Mouse (Mus musculus) midbrain, embryonic 10.5 days (tissue): ENCODE measurements around the gene Mrpl42. TPM values are rescaled to one million over a fixed set of nuclear protein-coding genes. Genes with fewer than 3 reads are reported as not detected.
"Not testable (repeated sequence)": the region's sequence is repeated elsewhere in the genome, so short reads cannot be mapped to it uniquely, and the experiment has no call there.

Experiments
- DNase-seq: peaks from one replicate; pipeline ENCODE4 v3.0.0-alpha.2; 2017; ENCODE audit warnings: low spot score
- H3K27ac ChIP-seq: fragments of 300-500 bp; sonication (generic); replicated peaks from 2 replicates; pipeline ENCODE4 v1.5.1; 2016; ENCODE audit warnings: mild to moderate bottlenecking
- H3K27me3 ChIP-seq: fragments of 300-500 bp; sonication (generic); 2 replicates; pipeline ENCODE4 v1.6.1; 2016; ENCODE audit warnings: low read depth, mild to moderate bottlenecking; ENCODE audit not compliant: poor library complexity, severe bottlenecking
- H3K36me3 ChIP-seq: fragments of 300-500 bp; sonication (generic); 2 replicates; pipeline ENCODE4 v1.6.1; 2016; ENCODE audit warnings: mild to moderate bottlenecking, moderate library complexity
- H3K4me1 ChIP-seq: fragments of 300-500 bp; sonication (generic); 2 replicates; pipeline ENCODE4 v1.6.1; 2016
- H3K4me3 ChIP-seq: fragments of 300-500 bp; sonication (generic); 2 replicates; pipeline ENCODE4 v1.5.1; 2016; ENCODE audit warnings: mild to moderate bottlenecking, moderate library complexity
- H3K9me3 ChIP-seq: fragments of 300-500 bp; sonication (generic); replicated peaks from 2 replicates; pipeline ENCODE4 v1.6.1; 2016; ENCODE audit warnings: mild to moderate bottlenecking
- WGBS: fragments of 180-500 bp; shearing (Covaris S2); methylation state at CpG from one replicate; pipeline ENCODE4 v1.1.7; 2016; 5-methylcytosine and 5-hydroxymethylcytosine counted together
- polyA plus RNA-seq: library from polyadenylated mRNA; unstranded; fragments of >200 nt; fragmentation: Nextera tagmentation; extraction: Ambion mirVana; gene quantifications from 2 replicates; pipeline ENCODE4 v1.2.1, GENCODE M21; 2016

Mrpl42 gene
- polyA plus RNA-seq, result 380 and 398 TPM in 2 replicates

- peak within 1 kb of the TSS; percentile 95 for H3K27ac ChIP-seq
- peaks cover 16% of the 10 kb centered on the region for H3K4me1 ChIP-seq
- no peaks in the 10 kb centered on the region for H3K27me3 ChIP-seq
- under 1% methylated on average over 35 of the region's 35 CpGs for WGBS
- peak within 1 kb of the TSS; percentile 82 for H3K4me3 ChIP-seq
- DNase-seq, result peak; percentile 89
- H3K9me3 ChIP-seq, result no peaks in the 10 kb centered on the region
- peaks cover 27% of the 10 kb centered on the region for H3K36me3 ChIP-seq
These were observed at the start of gene Mrpl42 for GRCm38 (mm10) chr10:95501463-95502081. Gene Mrpl42, minus strand, starts transcription at chr10:95501940.

GRCm38 (mm10) chr10:95550506-95550905 is 48.8 kb upstream of the Mrpl42 start:
- peaks cover 92% of the 10 kb centered on the region for H3K36me3 ChIP-seq
- no peak overlapping the region for H3K27ac ChIP-seq
- no peaks in the 10 kb centered on the region for H3K9me3 ChIP-seq
- H3K27me3 ChIP-seq, result no peaks in the 10 kb centered on the region
- peaks cover 8% of the 10 kb centered on the region for H3K4me1 ChIP-seq
- H3K4me3 ChIP-seq, result no peak overlapping the region
- WGBS, result 73% methylated on average over 1 of the region's 1 CpGs
- no peak for DNase-seq

- not testable (repeated sequence) for H3K4me3 ChIP-seq, H3K27ac ChIP-seq, H3K9me3 ChIP-seq, H3K27me3 ChIP-seq, DNase-seq, H3K4me1 ChIP-seq
- H3K36me3 ChIP-seq, result peaks cover 92% of the 10 kb centered on the region
- WGBS, result 77% methylated on average over 5 of the region's 5 CpGs
These were observed 47.3 kb upstream of the Mrpl42 start for GRCm38 (mm10) chr10:95549080-95549479.

GRCm38 (mm10) chr10:95548154-95548826 is 46.5 kb upstream of the Mrpl42 start:
- Histone ChIP-seq H3K27me3 (no peaks in the 10 kb centered on the region), H3K27ac (no peak overlapping the region), H3K4me3 (no peak overlapping the region), H3K4me1 (no peaks in the 10 kb centered on the region), H3K36me3 (peaks cover 93% of the 10 kb centered on the region), H3K9me3 (no peaks in the 10 kb centered on the region)
- DNase-seq, result no peak
- 91% methylated on average over 11 of the region's 11 CpGs for WGBS

- Histone ChIP-seq H3K27me3 (no peaks in the 10 kb centered on the region), H3K4me1 (no peaks in the 10 kb centered on the region), H3K4me3 (no peak overlapping the region), H3K9me3 (no peaks in the 10 kb centered on the region), H3K36me3 (peaks cover 85% of the 10 kb centered on the region), H3K27ac (no peak overlapping the region)
- 92% methylated on average over 2 of the region's 2 CpGs for WGBS
- no peak for DNase-seq
These were observed 44.4 kb upstream of the Mrpl42 start for GRCm38 (mm10) chr10:95546178-95546577.

GRCm38 (mm10) chr10:95545051-95545450 is 43.3 kb upstream of the Mrpl42 start:
- Histone ChIP-seq H3K9me3 (no peaks in the 10 kb centered on the region), H3K4me3 (no peak overlapping the region), H3K36me3 (peaks cover 74% of the 10 kb centered on the region), H3K27me3 (no peaks in the 10 kb centered on the region), H3K27ac (no peak overlapping the region), H3K4me1 (no peaks in the 10 kb centered on the region)
- DNase-seq, result no peak
- 85% methylated on average over 4 of the region's 4 CpGs for WGBS

- H3K27ac ChIP-seq, result no peak overlapping the region
- H3K4me1 ChIP-seq, result no peaks in the 10 kb centered on the region
- no peak overlapping the region for H3K4me3 ChIP-seq
- no peaks in the 10 kb centered on the region for H3K27me3 ChIP-seq
- H3K9me3 ChIP-seq, result no peaks in the 10 kb centered on the region
- DNase-seq, result no peak
- peaks cover 70% of the 10 kb centered on the region for H3K36me3 ChIP-seq
- 86% methylated on average over 2 of the region's 2 CpGs for WGBS
These were observed 42.9 kb upstream of the Mrpl42 start for GRCm38 (mm10) chr10:95544651-95545050.

- DNase-seq, result no peak
- Histone ChIP-seq H3K4me3 (no peak overlapping the region), H3K4me1 (no peaks in the 10 kb centered on the region), H3K27me3 (no peaks in the 10 kb centered on the region), H3K27ac (no peak overlapping the region), H3K9me3 (no peaks in the 10 kb centered on the region), H3K36me3 (peaks cover 63% of the 10 kb centered on the region)
These were observed 42.3 kb upstream of the Mrpl42 start for GRCm38 (mm10) chr10:95544004-95544403.

- DNase-seq, result no peak
- H3K4me3 ChIP-seq, result no peak overlapping the region
- H3K27ac ChIP-seq, result no peak overlapping the region
- peaks cover 57% of the 10 kb centered on the region for H3K36me3 ChIP-seq
- no peaks in the 10 kb centered on the region for H3K27me3 ChIP-seq
- no peaks in the 10 kb centered on the region for H3K9me3 ChIP-seq
- WGBS, result 97% methylated on average over 2 of the region's 2 CpGs
- H3K4me1 ChIP-seq, result no peaks in the 10 kb centered on the region
These were observed 41.6 kb upstream of the Mrpl42 start for GRCm38 (mm10) chr10:95543377-95543776.

GRCm38 (mm10) chr10:95542916-95543315 is 41.2 kb upstream of the Mrpl42 start:
- no peaks in the 10 kb centered on the region for H3K27me3 ChIP-seq
- no peak for DNase-seq
- no peaks in the 10 kb centered on the region for H3K9me3 ChIP-seq
- WGBS, result 96% methylated on average over 4 of the region's 4 CpGs
- no peak overlapping the region for H3K4me3 ChIP-seq
- peaks cover 53% of the 10 kb centered on the region for H3K36me3 ChIP-seq
- no peak overlapping the region for H3K27ac ChIP-seq
- no peaks in the 10 kb centered on the region for H3K4me1 ChIP-seq

- no peaks in the 10 kb centered on the region for H3K9me3 ChIP-seq
- WGBS, result 96% methylated on average over 3 of the region's 3 CpGs
- no peaks in the 10 kb centered on the region for H3K4me1 ChIP-seq
- peaks cover 23% of the 10 kb centered on the region for H3K36me3 ChIP-seq
- no peaks in the 10 kb centered on the region for H3K27me3 ChIP-seq
- H3K4me3 ChIP-seq, result no peak overlapping the region
- no peak overlapping the region for H3K27ac ChIP-seq
- DNase-seq, result no peak
These were observed 38.1 kb upstream of the Mrpl42 start for GRCm38 (mm10) chr10:95539841-95540240.

GRCm38 (mm10) chr10:95539260-95539659 is 37.5 kb upstream of the Mrpl42 start:
- H3K4me3 ChIP-seq, result no peak overlapping the region
- H3K27ac ChIP-seq, result no peak overlapping the region
- no peaks in the 10 kb centered on the region for H3K4me1 ChIP-seq
- H3K9me3 ChIP-seq, result no peaks in the 10 kb centered on the region
- no peaks in the 10 kb centered on the region for H3K27me3 ChIP-seq
- peaks cover 17% of the 10 kb centered on the region for H3K36me3 ChIP-seq
- WGBS, result 92% methylated on average over 3 of the region's 3 CpGs
- no peak for DNase-seq

- 91% methylated on average over 6 of the region's 6 CpGs for WGBS
- Histone ChIP-seq H3K9me3 (no peaks in the 10 kb centered on the region), H3K27me3 (no peaks in the 10 kb centered on the region), H3K36me3 (0 out of 2 replicates have a peak, but pooled peaks cover 3% of the 10 kb centered on the region), H3K4me3 (no peak overlapping the region), H3K27ac (no peak overlapping the region), H3K4me1 (no peaks in the 10 kb centered on the region)
- DNase-seq, result no peak
These were observed 34.4 kb upstream of the Mrpl42 start for GRCm38 (mm10) chr10:95536222-95536541.
